Mouse (Mus musculus) adrenal gland, adult 18-20 months (tissue): ENCODE data around the gene Ube2d1. TPM values are rescaled to one million over a fixed set of nuclear protein-coding genes. Genes with fewer than 3 reads are reported as not detected.

ENCODE experiments used
- DNase-seq, 2 experiments: peaks; one replicate each; pipeline ENCODE4 v3.0.0; 2021 to 2022; ENCODE audit warnings: low spot score in 2 of 2
- total RNA-seq, 2 experiments: library from RNA; stranded (reverse); gene quantifications; 1 replicate in 1 of 2; 2 replicates in 1 of 2; pipeline ENCODE4 v1.2.3; 2021

The Ube2d1 gene
- total RNA-seq, 2 experiments from 2014 or later = 15.2 to 18.3 TPM

- DNase-seq = peak; percentile 78 to 83
These were observed 59.2 kb downstream of the Ube2d1 start for GRCm38 (mm10) chr10:71225894-71226293.

GRCm38 (mm10) chr10:71223101-71223500, 62.0 kb downstream of the Ube2d1 start:
- no peak for DNase-seq

- no peak for DNase-seq
These were observed 62.4 kb downstream of the Ube2d1 start for GRCm38 (mm10) chr10:71222639-71223038.

GRCm38 (mm10) chr10:71218228-71218892, 66.7 kb downstream of the Ube2d1 start:
- DNase-seq = peak; percentile 59 to 72

GRCm38 (mm10) chr10:71215996-71216395, 69.1 kb downstream of the Ube2d1 start:
- no peak for DNase-seq

Other genes starting within 250 kb of the Ube2d1 start
- gene Bicc1, start 125.6 kb downstream of the Ube2d1 start, total RNA-seq = 10 to 100 TPM; 10.2 to 10.8 TPM
- 10 to 100 TPM; 42.8 to 57.0 TPM for gene Tfam, start 47.0 kb downstream of the Ube2d1 start, total RNA-seq
- 100 to 1,000 TPM; 112 to 135 TPM for gene Cisd1, start 59.7 kb upstream of the Ube2d1 start, total RNA-seq
- 10 to 100 TPM; 12.9 to 14.4 TPM for gene Ipmk, start 62.5 kb upstream of the Ube2d1 start, total RNA-seq